Mouse (Mus musculus): Measurements from ENCODE around the gene E4f1. TPM values are rescaled to one million over a fixed set of nuclear protein-coding genes. Genes with fewer than 3 reads are reported as not detected.
A peak's percentile ranks its signal among the peaks of the same experiment; 100 is the strongest.
"Not testable (repeated sequence)": the region's sequence is repeated elsewhere in the genome, so short reads cannot be mapped to it uniquely, and the experiment has no call there.

Gene E4f1
- polyA plus RNA-seq, 1 experiment from 2014 or later: 38.4 TPM

- H3K9ac ChIP-seq: peak overlapping the region; percentile 45
- H3K36me3 ChIP-seq: peaks cover 19% of the 10 kb centered on the region
- H3K27ac ChIP-seq: peak overlapping the region; percentile 77
- H3K9me3 ChIP-seq: no peaks in the 10 kb centered on the region
- H3K4me3 ChIP-seq: peak overlapping the region; percentile 85
- WGBS: 18% methylated on average over 7 of the region's 7 CpGs
- ATAC-seq (ENCODE audit: insufficient number of reproducible peaks, insufficient read depth, low FRiP score, low TSS enrichment): 0 out of 2 replicates have a peak, but pooled peaks have one; percentile 0
- peak overlapping the region; percentile 99 for H3K4me2 ChIP-seq (replicated peaks)
- peaks cover 24% of the 10 kb centered on the region for H3K4me1 ChIP-seq
- H3K27me3 ChIP-seq: no peaks in the 10 kb centered on the region
These were observed 690 bp downstream of the E4f1 start for GRCm38 (mm10) chr17:24469336-24469909.

DNA sequence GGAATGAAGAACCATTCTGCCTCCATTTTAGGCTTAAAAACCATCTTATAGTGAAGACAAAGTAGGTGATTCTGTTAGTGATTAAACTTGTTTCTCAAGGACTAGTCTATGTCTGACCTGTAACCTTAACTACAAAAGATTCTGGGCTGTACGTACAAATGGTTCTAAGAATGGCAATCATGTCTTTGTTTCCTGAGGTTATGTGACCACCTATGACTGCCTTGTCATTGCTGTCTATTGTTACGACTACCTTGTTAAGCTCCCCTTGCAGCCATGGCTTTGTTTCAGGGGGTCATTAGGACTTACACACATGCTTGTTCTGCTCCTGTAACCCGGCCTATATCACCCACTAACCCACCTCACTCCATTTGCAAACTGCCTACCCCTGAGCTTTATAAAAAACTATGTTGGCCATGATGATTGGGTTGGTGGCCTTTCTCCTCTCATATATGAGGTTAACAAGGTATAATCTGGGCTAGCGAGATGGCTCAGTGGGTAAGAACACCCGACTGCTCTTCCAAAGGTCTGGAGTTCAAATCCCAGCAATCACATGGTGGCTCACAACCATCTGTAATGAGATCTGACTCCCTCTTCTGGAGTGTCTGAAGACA is 1.4 kb downstream of the E4f1 start:
- Histone ChIP-seq H3K9ac (no peak overlapping the region), H3K27ac (no peak overlapping the region), H3K4me3 (no peak overlapping the region), H3K4me2 (replicated peaks) (no peak overlapping the region), H3K36me3 (peaks cover 12% of the 10 kb centered on the region; the same call in 1 of the 2 replicates), H3K4me1 (peaks cover 24% of the 10 kb centered on the region), H3K27me3 (no peaks in the 10 kb centered on the region), H3K9me3 (no peaks in the 10 kb centered on the region)
- 88% methylated on average over 5 of the region's 5 CpGs for WGBS
- ATAC-seq (ENCODE audit: insufficient number of reproducible peaks, insufficient read depth, low FRiP score, low TSS enrichment): no peak

- H3K27ac ChIP-seq: no peak overlapping the region
- no peak overlapping the region for H3K9ac ChIP-seq
- ATAC-seq (ENCODE audit: insufficient number of reproducible peaks, insufficient read depth, low FRiP score, low TSS enrichment): no peak
- H3K36me3 ChIP-seq: no peaks in the 10 kb centered on the region
- H3K9me3 ChIP-seq: no peaks in the 10 kb centered on the region
- WGBS: 56% methylated on average over 6 of the region's 6 CpGs
- no peak overlapping the region for H3K4me2 ChIP-seq (replicated peaks)
- H3K27me3 ChIP-seq: no peaks in the 10 kb centered on the region
- no peaks in the 10 kb centered on the region for H3K4me1 ChIP-seq
- no peak overlapping the region for H3K4me3 ChIP-seq
These were observed 6.6 kb downstream of the E4f1 start for GRCm38 (mm10) chr17:24463374-24464133.

- no peak for ATAC-seq (ENCODE audit: insufficient number of reproducible peaks, insufficient read depth, low FRiP score, low TSS enrichment)
- Histone ChIP-seq H3K4me3 (no peak overlapping the region), H3K36me3 (no peaks in the 10 kb centered on the region), H3K27me3 (no peaks in the 10 kb centered on the region), H3K4me1 (no peaks in the 10 kb centered on the region), H3K4me2 (replicated peaks) (no peak overlapping the region), H3K9ac (no peak overlapping the region), H3K9me3 (no peaks in the 10 kb centered on the region), H3K27ac (no peak overlapping the region)
- 75% methylated on average over 1 of the region's 1 CpGs for WGBS
These were observed 7.2 kb downstream of the E4f1 start for GRCm38 (mm10) chr17:24462932-24463331.

DNA sequence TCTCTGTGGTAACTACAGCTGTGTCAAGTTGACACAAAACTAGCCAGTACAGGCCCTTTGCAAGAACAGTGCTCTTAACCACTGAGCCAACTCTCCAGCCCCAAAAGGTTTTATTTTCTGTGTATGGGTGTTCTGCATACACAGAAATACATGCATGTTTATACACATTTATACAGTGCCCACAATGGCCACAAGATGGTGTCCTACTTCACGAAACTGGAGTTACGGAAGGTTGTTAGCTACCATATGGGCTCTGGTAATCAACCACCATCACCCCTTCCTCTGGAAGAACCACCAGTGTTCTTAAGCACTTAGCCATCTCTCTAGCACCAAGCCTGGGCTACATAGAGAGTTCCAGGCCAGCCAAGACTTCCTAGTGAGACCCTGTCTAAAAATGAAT is 8.5 kb downstream of the E4f1 start:
- Histone ChIP-seq H3K27ac (no peak overlapping the region), H3K4me3 (no peak overlapping the region), H3K27me3 (no peaks in the 10 kb centered on the region), H3K9me3 (no peaks in the 10 kb centered on the region), H3K9ac (no peak overlapping the region), H3K4me2 (replicated peaks) (no peak overlapping the region), H3K4me1 (no peaks in the 10 kb centered on the region), H3K36me3 (no peaks in the 10 kb centered on the region)
- 60% methylated on average over 2 of the region's 2 CpGs for WGBS
- no peak for ATAC-seq (ENCODE audit: insufficient number of reproducible peaks, insufficient read depth, low FRiP score, low TSS enrichment)

DNA sequence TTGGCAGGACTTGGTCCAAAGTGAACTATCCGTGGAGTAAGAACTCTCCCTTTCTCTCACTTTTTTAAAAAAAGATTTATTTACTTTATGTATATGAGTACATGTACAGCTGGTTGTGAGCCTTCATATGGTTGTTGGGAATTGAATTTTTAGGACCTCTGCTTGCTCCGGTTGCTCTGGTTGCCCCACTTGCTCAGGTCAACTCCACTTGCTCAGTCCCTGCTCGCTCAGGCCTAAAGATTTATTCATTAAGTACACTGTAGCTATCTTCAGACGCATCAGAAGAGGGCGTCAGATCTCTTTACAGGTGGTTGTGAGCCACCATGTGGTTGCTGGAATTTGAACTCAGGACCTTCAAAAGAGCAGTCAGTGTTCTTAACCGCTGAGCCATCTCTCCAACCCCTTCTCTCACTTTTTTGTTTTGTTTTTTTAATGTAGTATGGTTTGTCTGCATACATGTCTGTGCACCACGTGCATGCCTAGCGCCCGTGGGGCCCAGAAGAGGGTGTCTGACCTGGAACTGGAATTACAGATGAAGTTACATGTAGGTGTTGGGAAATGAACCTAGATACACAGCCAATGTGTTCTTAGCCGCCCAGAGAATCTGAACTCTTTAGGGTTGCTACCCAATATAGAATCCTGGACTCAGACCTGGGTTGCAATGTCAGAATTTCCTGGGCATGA is 14.4 kb downstream of the E4f1 start:
- Histone ChIP-seq H3K4me3 (peak overlapping the region; percentile 76; the same call in 1 of the 2 replicates), H3K27ac (peak overlapping the region; percentile 95; the same call in 1 of the 2 replicates), H3K36me3 (peaks cover 12% of the 10 kb centered on the region), H3K4me2 (replicated peaks) (peak overlapping the region; percentile 32; the same call in 1 of the 2 replicates), H3K4me1 (peaks cover 12% of the 10 kb centered on the region; the same call in 1 of the 2 replicates)
- not testable (repeated sequence) for H3K9ac ChIP-seq; H3K27me3 ChIP-seq; ATAC-seq (ENCODE audit: insufficient number of reproducible peaks, insufficient read depth, low FRiP score, low TSS enrichment); H3K9me3 ChIP-seq
- WGBS: 50% methylated on average over 10 of the region's 10 CpGs

GRCm38 (mm10) chr17:24454756-24455522 is 15.2 kb downstream of the E4f1 start:
- H3K9ac ChIP-seq: peak overlapping the region; percentile 88
- peaks cover 19% of the 10 kb centered on the region for H3K36me3 ChIP-seq
- peak overlapping the region; percentile 57 for H3K4me2 ChIP-seq (replicated peaks)
- no peaks in the 10 kb centered on the region for H3K9me3 ChIP-seq
- H3K4me3 ChIP-seq: peak overlapping the region; percentile 76
- no peaks in the 10 kb centered on the region for H3K27me3 ChIP-seq
- under 1% methylated on average over 67 of the region's 67 CpGs for WGBS
- peak; percentile 88 for ATAC-seq (ENCODE audit: insufficient number of reproducible peaks, insufficient read depth, low FRiP score, low TSS enrichment)
- H3K27ac ChIP-seq: peak overlapping the region; percentile 95
- peaks cover 12% of the 10 kb centered on the region; the same call in 1 of the 2 replicates for H3K4me1 ChIP-seq

GRCm38 (mm10) chr17:24454218-24454755 is 15.8 kb downstream of the E4f1 start:
- 5% methylated on average over 14 of the region's 14 CpGs for WGBS
- ATAC-seq (ENCODE audit: insufficient number of reproducible peaks, insufficient read depth, low FRiP score, low TSS enrichment): no peak

DNA sequence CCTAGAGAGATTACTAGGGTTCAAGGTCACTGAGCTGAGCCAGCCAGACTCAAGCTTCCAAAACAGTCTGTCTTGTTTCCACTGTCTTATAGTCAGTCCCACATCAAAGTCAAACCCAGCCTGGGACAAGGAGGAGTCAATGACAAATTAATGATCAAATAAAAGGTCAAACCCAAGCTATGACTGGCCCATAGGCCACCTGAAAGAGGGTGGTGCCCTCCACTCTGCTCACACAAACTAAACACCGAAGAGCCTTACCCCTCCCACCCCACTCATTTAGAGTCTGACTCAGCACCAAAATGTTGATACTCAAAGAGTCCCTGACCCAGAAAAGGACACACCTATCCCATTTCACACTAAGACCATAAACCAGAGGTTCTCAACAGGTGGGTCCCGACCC is 16.7 kb downstream of the E4f1 start:
- Histone ChIP-seq H3K27ac (no peak overlapping the region), H3K4me3 (no peak overlapping the region), H3K36me3 (peaks cover 35% of the 10 kb centered on the region), H3K27me3 (no peaks in the 10 kb centered on the region), H3K4me2 (replicated peaks) (peak overlapping the region; percentile 57; the same call in 1 of the 2 replicates), H3K9me3 (no peaks in the 10 kb centered on the region), H3K4me1 (peaks cover 12% of the 10 kb centered on the region; the same call in 1 of the 2 replicates), H3K9ac (no peak overlapping the region)
- WGBS: 87% methylated on average over 2 of the region's 2 CpGs
- ATAC-seq (ENCODE audit: insufficient number of reproducible peaks, insufficient read depth, low FRiP score, low TSS enrichment): no peak

More at GRCm38 (mm10) chr17:24454218-24454755, 15.8 kb downstream of the E4f1 start:
- Histone ChIP-seq H3K9ac (peak overlapping the region; percentile 88), H3K4me2 (replicated peaks) (peak overlapping the region; percentile 57), H3K4me3 (peak overlapping the region; percentile 76), H3K27me3 (no peaks in the 10 kb centered on the region), H3K27ac (peak overlapping the region; percentile 95), H3K36me3 (peaks cover 25% of the 10 kb centered on the region), H3K4me1 (peaks cover 12% of the 10 kb centered on the region; the same call in 1 of the 2 replicates), H3K9me3 (no peaks in the 10 kb centered on the region)

GRCm38 (mm10) chr17:24451220-24451619 is 18.9 kb downstream of the E4f1 start:
- Histone ChIP-seq H3K9me3 (no peaks in the 10 kb centered on the region), H3K27ac (no peak overlapping the region), H3K4me3 (no peak overlapping the region), H3K4me1 (peaks cover 12% of the 10 kb centered on the region; the same call in 1 of the 2 replicates), H3K9ac (no peak overlapping the region; the same call in 1 of the 2 replicates), H3K36me3 (peaks cover 56% of the 10 kb centered on the region), H3K27me3 (no peaks in the 10 kb centered on the region), H3K4me2 (replicated peaks) (no peak overlapping the region)
- 94% methylated on average over 6 of the region's 6 CpGs for WGBS
- ATAC-seq (ENCODE audit: insufficient number of reproducible peaks, insufficient read depth, low FRiP score, low TSS enrichment): no peak

All from embryonic facial prominence, embryonic 12.5 days (tissue).